Mouse (Mus musculus): ENCODE results near the gene Cyb5rl. TPM values are rescaled to one million over a fixed set of nuclear protein-coding genes. Genes with fewer than 3 reads are reported as not detected.

Gene Cyb5rl
- total RNA-seq, 1 experiment, result 9.3 TPM

DNA sequence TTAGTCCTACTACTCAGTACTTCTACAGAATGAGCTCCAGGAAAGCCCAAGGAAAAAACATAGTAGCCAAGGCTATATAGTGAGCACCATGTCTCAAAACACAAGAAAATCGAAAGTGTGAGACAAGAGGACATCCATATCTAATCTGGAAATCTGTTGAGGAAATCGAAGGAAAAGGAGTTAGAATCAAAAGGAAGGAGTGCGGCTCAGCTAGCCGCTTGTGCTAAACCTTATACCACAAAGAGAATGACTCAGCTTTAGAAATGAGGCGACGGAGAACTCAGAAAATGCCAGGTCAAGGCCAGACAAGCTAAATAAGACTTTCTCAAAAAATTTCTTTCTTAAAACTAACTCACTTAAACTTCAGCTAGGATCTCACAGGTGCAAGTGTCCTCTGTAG lies 24.5 kb upstream of the Cyb5rl start:
- DNase-seq (ENCODE audit: low read depth, low spot score), result no peak
- Histone ChIP-seq H3K4me1 (ENCODE audit: control insufficient read depth in 2 of 2, insufficient read depth in 2 of 2, low read length in 2 of 2, poor library complexity in 1 of 2) (no peaks in the 10 kb centered on the region), H3K27ac (ENCODE audit: insufficient read depth, low read depth, low read length, poor library complexity, severe bottlenecking) (no peak overlapping the region), H3K36me3 (ENCODE audit: control insufficient read depth, insufficient read depth, low read length, poor library complexity, severe bottlenecking) (peaks cover 59% of the 10 kb centered on the region), H3K9me3 (ENCODE audit: control insufficient read depth, insufficient read depth, low read depth, low read length) (no peaks in the 10 kb centered on the region), H3K9ac (ENCODE audit: insufficient read depth, low read depth, low read length, poor library complexity, severe bottlenecking) (no peak overlapping the region), H3K4me3 (ENCODE audit: insufficient read depth in 1 of 2, low read depth in 1 of 2, low read length in 2 of 2, poor library complexity in 1 of 2, severe bottlenecking in 1 of 2) (no peak overlapping the region)
- in situ Hi-C loops (cut with MboI; ENCODE audit: low sequenced_read_pairs in 2 of 2, unreplicated experiment in 2 of 2), result no loop called here
- TF ChIP-seq ZNF384 (IDR thresholded peaks at IDR 0.05; ENCODE audit: low read depth, low read length) (no peak), MAFK (IDR thresholded peaks at IDR 0.05; ENCODE audit: insufficient read depth, low read depth, low read length) (no peak), ZC3H11A (IDR thresholded peaks at IDR 0.05; ENCODE audit: borderline replicate concordance, low read depth, low read length) (no peak), CHD2 (IDR thresholded peaks at IDR 0.05; ENCODE audit: low read depth, low read length) (no peak), HCFC1 (IDR thresholded peaks at IDR 0.05; ENCODE audit: borderline replicate concordance, insufficient read depth, low read length) (no peak)

- TF ChIP-seq CHD2 (IDR thresholded peaks at IDR 0.05; ENCODE audit: low read depth, low read length), result no peak
- no peak for TF ChIP-seq ZNF384 (IDR thresholded peaks at IDR 0.05; ENCODE audit: low read depth, low read length)
- no peak for TF ChIP-seq ZC3H11A (IDR thresholded peaks at IDR 0.05; ENCODE audit: borderline replicate concordance, low read depth, low read length)
- TF ChIP-seq MAFK (IDR thresholded peaks at IDR 0.05; ENCODE audit: insufficient read depth, low read depth, low read length), result no peak
- TF ChIP-seq HCFC1 (IDR thresholded peaks at IDR 0.05; ENCODE audit: borderline replicate concordance, insufficient read depth, low read length), result no peak
- Histone ChIP-seq H3K4me1 (ENCODE audit: control insufficient read depth in 2 of 2, insufficient read depth in 2 of 2, low read length in 2 of 2, poor library complexity in 1 of 2) (no peaks in the 10 kb centered on the region), H3K9me3 (ENCODE audit: control insufficient read depth, insufficient read depth, low read depth, low read length) (no peaks in the 10 kb centered on the region), H3K4me3 (ENCODE audit: insufficient read depth in 1 of 2, low read depth in 1 of 2, low read length in 2 of 2, poor library complexity in 1 of 2, severe bottlenecking in 1 of 2) (no peak overlapping the region), H3K27ac (ENCODE audit: insufficient read depth, low read depth, low read length, poor library complexity, severe bottlenecking) (no peak overlapping the region), H3K9ac (ENCODE audit: insufficient read depth, low read depth, low read length, poor library complexity, severe bottlenecking) (no peak overlapping the region), H3K36me3 (ENCODE audit: control insufficient read depth, insufficient read depth, low read length, poor library complexity, severe bottlenecking) (peaks cover 49% of the 10 kb centered on the region)
- DNase-seq (ENCODE audit: low read depth, low spot score), result no peak
- in situ Hi-C loops (cut with MboI; ENCODE audit: low sequenced_read_pairs in 2 of 2, unreplicated experiment in 2 of 2), result no loop called here
These were observed 21.6 kb upstream of the Cyb5rl start for GRCm38 (mm10) chr4:107045188-107045587.

DNA sequence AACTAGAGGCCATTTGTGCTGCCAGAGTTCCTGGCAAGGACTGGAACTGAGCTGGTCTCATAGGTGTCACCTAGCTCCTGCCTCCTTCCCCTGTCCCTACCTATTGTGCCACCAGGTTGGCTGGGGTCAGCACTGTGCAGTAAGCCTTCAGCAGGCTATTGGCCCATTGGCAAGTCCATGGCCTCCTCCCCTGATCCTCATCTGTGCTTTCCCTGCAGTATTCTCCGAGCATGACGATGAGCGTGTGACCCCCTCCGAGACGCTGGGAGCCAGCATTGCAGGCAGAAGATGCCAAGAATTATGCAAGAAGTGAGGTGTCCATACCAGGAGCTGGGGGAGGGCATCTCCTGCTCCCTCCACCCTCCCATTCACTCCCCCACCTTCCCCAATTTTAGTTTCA lies 19.0 kb upstream of the Cyb5rl start:
- Histone ChIP-seq H3K36me3 (ENCODE audit: control insufficient read depth, insufficient read depth, low read length, poor library complexity, severe bottlenecking) (peaks cover 33% of the 10 kb centered on the region; the same call in 1 of the 2 replicates), H3K9ac (ENCODE audit: insufficient read depth, low read depth, low read length, poor library complexity, severe bottlenecking) (no peak overlapping the region), H3K4me1 (ENCODE audit: control insufficient read depth in 2 of 2, insufficient read depth in 2 of 2, low read length in 2 of 2, poor library complexity in 1 of 2) (no peaks in the 10 kb centered on the region; a peak in 1 of 4 replicates), H3K9me3 (ENCODE audit: control insufficient read depth, insufficient read depth, low read depth, low read length) (no peaks in the 10 kb centered on the region), H3K4me3 (ENCODE audit: insufficient read depth in 1 of 2, low read depth in 1 of 2, low read length in 2 of 2, poor library complexity in 1 of 2, severe bottlenecking in 1 of 2) (no peak overlapping the region), H3K27ac (ENCODE audit: insufficient read depth, low read depth, low read length, poor library complexity, severe bottlenecking) (no peak overlapping the region)
- in situ Hi-C loops (cut with MboI; ENCODE audit: low sequenced_read_pairs in 2 of 2, unreplicated experiment in 2 of 2), result no loop called here
- TF ChIP-seq HCFC1 (IDR thresholded peaks at IDR 0.05; ENCODE audit: borderline replicate concordance, insufficient read depth, low read length) (no peak), MAFK (IDR thresholded peaks at IDR 0.05; ENCODE audit: insufficient read depth, low read depth, low read length) (no peak), ZNF384 (IDR thresholded peaks at IDR 0.05; ENCODE audit: low read depth, low read length) (no peak), CHD2 (IDR thresholded peaks at IDR 0.05; ENCODE audit: low read depth, low read length) (no peak), ZC3H11A (IDR thresholded peaks at IDR 0.05; ENCODE audit: borderline replicate concordance, low read depth, low read length) (no peak)
- DNase-seq (ENCODE audit: low read depth, low spot score), result no peak

DNA sequence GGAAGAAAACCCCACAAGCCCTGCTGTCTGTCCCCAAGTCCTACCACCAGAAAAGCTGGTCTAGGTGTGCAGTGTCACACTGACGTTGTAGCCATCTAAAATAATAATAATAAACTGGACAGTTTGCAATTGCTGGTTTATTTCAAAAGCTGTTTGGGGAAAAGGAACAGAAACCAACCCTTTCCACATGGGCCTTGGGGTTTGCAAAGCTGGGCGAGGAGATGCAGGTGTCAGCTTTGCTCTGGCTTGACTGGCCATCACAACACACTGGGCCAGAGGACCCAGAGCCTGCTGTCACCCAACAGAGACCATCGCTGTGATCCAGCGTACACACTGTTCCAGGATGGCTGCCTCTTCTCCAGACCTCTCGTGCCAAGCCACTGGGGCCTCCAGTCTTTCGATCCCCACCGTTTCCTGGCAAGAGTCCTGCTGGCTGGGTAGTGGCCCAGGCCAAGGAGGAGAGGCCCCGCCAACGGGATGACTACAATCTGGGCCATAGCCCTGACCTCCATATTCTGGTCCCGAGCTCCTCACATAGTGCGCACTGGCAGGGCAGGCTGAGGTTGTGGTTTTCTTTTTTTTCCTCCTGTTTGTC lies 18.1 kb upstream of the Cyb5rl start:
- no peak for DNase-seq (ENCODE audit: low read depth, low spot score)
- no peak overlapping the region for H3K27ac ChIP-seq (ENCODE audit: insufficient read depth, low read depth, low read length, poor library complexity, severe bottlenecking)
- no peaks in the 10 kb centered on the region for H3K9me3 ChIP-seq (ENCODE audit: control insufficient read depth, insufficient read depth, low read depth, low read length)
- no peak overlapping the region for H3K9ac ChIP-seq (ENCODE audit: insufficient read depth, low read depth, low read length, poor library complexity, severe bottlenecking)
- in situ Hi-C loops (cut with MboI; ENCODE audit: low sequenced_read_pairs in 2 of 2, unreplicated experiment in 2 of 2), result no loop called here
- no peaks in the 10 kb centered on the region; a peak in 1 of 4 replicates for H3K4me1 ChIP-seq (ENCODE audit: control insufficient read depth in 2 of 2, insufficient read depth in 2 of 2, low read length in 2 of 2, poor library complexity in 1 of 2)
- H3K36me3 ChIP-seq (ENCODE audit: control insufficient read depth, insufficient read depth, low read length, poor library complexity, severe bottlenecking), result peaks cover 30% of the 10 kb centered on the region; the same call in 1 of the 2 replicates
- no peak overlapping the region for H3K4me3 ChIP-seq (ENCODE audit: insufficient read depth in 1 of 2, low read depth in 1 of 2, low read length in 2 of 2, poor library complexity in 1 of 2, severe bottlenecking in 1 of 2)
- no peak for TF ChIP-seq HCFC1 (IDR thresholded peaks at IDR 0.05; ENCODE audit: borderline replicate concordance, insufficient read depth, low read length)
- TF ChIP-seq MAFK (IDR thresholded peaks at IDR 0.05; ENCODE audit: insufficient read depth, low read depth, low read length), result no peak
- no peak for TF ChIP-seq ZNF384 (IDR thresholded peaks at IDR 0.05; ENCODE audit: low read depth, low read length)
- TF ChIP-seq CHD2 (IDR thresholded peaks at IDR 0.05; ENCODE audit: low read depth, low read length), result no peak
- no peak for TF ChIP-seq ZC3H11A (IDR thresholded peaks at IDR 0.05; ENCODE audit: borderline replicate concordance, low read depth, low read length)

All from ES-E14 (cell line).